Mouse (Mus musculus): ENCODE results near the gene Rab40c. TPM values are rescaled to one million over a fixed set of nuclear protein-coding genes. Genes with fewer than 3 reads are reported as not detected.

Gene Rab40c
- polyA plus RNA-seq, 1 experiment from 2014 or later = 15.8 TPM

DNA sequence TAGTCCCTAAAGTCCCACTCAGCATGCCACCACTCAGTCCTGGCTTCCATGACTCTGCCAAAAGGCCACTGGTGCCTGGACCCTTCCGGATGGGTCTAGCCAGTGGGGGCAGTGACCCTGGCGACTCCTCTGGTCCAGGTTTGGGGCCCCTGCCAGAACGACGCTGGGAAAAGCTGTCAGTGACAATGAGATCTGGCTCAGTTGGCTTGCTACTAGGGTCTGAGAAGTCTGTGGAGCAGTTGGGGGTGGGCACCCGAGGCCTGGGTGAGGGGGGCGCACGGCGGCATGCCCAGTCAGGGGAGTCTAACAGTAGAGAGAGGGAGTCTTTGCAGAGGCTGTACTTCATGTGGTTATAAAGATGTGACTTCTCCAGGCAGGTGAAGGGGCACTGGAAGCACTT, 28.5 kb upstream of the Rab40c start:
- 76% methylated on average over 8 of the region's 8 CpGs for WGBS

DNA sequence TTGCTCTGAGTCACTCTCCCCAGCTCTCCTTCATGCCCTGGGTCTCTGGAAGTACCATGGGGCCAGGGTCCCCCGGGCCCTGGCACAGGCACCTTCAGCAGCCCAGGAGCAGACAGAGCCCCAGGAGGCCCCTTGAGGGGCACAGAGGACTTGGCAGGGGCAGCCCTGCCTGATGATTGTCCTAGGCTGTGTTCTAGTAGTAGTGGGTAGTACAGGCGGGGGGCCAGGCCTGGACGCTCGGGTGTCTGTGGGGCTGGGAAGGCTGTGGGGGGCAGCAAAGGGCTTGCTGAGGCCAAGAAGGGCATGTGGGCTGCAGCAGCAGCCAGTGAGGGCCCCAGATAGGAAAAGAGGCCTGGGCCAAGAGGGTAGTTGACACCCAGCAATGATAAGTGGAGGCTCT, 28.0 kb upstream of the Rab40c start:
- Histone ChIP-seq H3K9ac (ENCODE audit: low read depth, low read length) (no peak overlapping the region), H3K27me3 (replicated peaks; ENCODE audit: control insufficient read depth, insufficient read depth, low read length) (peaks cover 28% of the 10 kb centered on the region), H3K27ac (ENCODE audit: low read depth, low read length) (no peak overlapping the region), H3K4me1 (replicated peaks; ENCODE audit: control insufficient read depth, insufficient read depth, low read length) (no peaks in the 10 kb centered on the region), H3K4me2 (replicated peaks; ENCODE audit: low read depth) (no peak overlapping the region), H3K4me3 (ENCODE audit: low read depth, low read length) (no peak overlapping the region), H3K9me3 (ENCODE audit: control insufficient read depth) (no peaks in the 10 kb centered on the region), H3K36me3 (ENCODE audit: control insufficient read depth, insufficient read depth) (no peaks in the 10 kb centered on the region; the same call in 1 of the 2 replicates)
- ATAC-seq = no peak
- 94% methylated on average over 4 of the region's 4 CpGs for WGBS
- TF ChIP-seq CTCF (IDR thresholded peaks at IDR 0.05; ENCODE audit: low read depth) = no peak

More for the DNA sequence above, 28.5 kb upstream of the Rab40c start:
- no peak for TF ChIP-seq CTCF (IDR thresholded peaks at IDR 0.05; ENCODE audit: low read depth)
- Histone ChIP-seq H3K9me3 (ENCODE audit: control insufficient read depth) (no peaks in the 10 kb centered on the region), H3K36me3 (ENCODE audit: control insufficient read depth, insufficient read depth) (no peaks in the 10 kb centered on the region; the same call in 1 of the 2 replicates), H3K9ac (ENCODE audit: low read depth, low read length) (no peak overlapping the region), H3K4me3 (ENCODE audit: low read depth, low read length) (no peak overlapping the region), H3K27me3 (replicated peaks; ENCODE audit: control insufficient read depth, insufficient read depth, low read length) (peaks cover 33% of the 10 kb centered on the region), H3K4me1 (replicated peaks; ENCODE audit: control insufficient read depth, insufficient read depth, low read length) (no peaks in the 10 kb centered on the region), H3K4me2 (replicated peaks; ENCODE audit: low read depth) (no peak overlapping the region), H3K27ac (ENCODE audit: low read depth, low read length) (no peak overlapping the region)
- ATAC-seq = no peak

DNA sequence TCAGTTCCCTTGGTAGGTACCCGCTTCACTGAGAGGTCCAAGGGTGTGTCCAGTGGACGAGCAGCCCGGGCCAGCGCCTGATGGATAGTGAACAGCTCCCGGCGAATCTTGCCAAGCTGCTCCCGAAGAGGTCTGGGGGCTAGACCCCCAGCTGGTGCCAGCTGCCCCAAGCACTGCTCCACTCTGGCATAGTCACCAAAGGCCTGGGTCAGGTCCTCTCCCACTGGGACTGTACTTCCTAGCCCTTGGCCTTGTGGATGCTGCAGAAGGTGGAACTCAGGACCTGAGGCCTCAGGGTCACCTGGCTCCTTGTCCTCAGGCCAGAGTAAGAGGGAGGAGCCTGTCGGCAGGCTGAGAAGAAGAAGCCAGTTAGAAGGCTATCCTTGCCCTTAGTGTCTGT, 27.4 kb upstream of the Rab40c start:
- Histone ChIP-seq H3K9ac (ENCODE audit: low read depth, low read length) (no peak overlapping the region), H3K27ac (ENCODE audit: low read depth, low read length) (no peak overlapping the region)
- 75% methylated on average over 8 of the region's 8 CpGs for WGBS

DNA sequence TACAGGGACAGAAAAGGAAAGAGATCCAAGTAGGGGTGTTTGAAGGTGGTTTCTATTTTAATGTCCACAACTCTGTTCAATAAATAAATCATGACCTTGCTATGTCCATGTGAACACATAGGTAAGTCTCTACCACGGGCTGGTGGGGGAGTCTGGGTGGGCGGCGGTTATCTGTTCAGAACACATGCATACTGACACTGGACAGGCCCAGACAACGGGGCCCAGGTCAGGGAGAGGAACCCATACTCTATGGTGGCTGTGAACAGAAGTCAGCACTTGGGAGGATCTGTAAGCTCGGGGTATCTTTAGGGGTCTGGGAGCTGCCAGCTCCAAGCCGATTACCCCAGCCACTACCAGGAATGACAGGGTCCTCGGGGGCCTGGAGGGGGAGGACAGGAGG, 26.8 kb upstream of the Rab40c start:
- no peak overlapping the region for H3K4me3 ChIP-seq (ENCODE audit: low read depth, low read length)
- peaks cover 16% of the 10 kb centered on the region for H3K27me3 ChIP-seq (replicated peaks; ENCODE audit: control insufficient read depth, insufficient read depth, low read length)
- no peaks in the 10 kb centered on the region for H3K9me3 ChIP-seq (ENCODE audit: control insufficient read depth)
- ATAC-seq = no peak
- 72% methylated on average over 7 of the region's 7 CpGs for WGBS
- TF ChIP-seq CTCF (IDR thresholded peaks at IDR 0.05; ENCODE audit: low read depth) = no peak
- H3K9ac ChIP-seq (ENCODE audit: low read depth, low read length) = no peak overlapping the region
- no peak overlapping the region for H3K27ac ChIP-seq (ENCODE audit: low read depth, low read length)
- no peak overlapping the region for H3K4me2 ChIP-seq (replicated peaks; ENCODE audit: low read depth)
- no peaks in the 10 kb centered on the region for H3K4me1 ChIP-seq (replicated peaks; ENCODE audit: control insufficient read depth, insufficient read depth, low read length)
- H3K36me3 ChIP-seq (ENCODE audit: control insufficient read depth, insufficient read depth) = no peaks in the 10 kb centered on the region; the same call in 1 of the 2 replicates

More for the DNA sequence above, 27.4 kb upstream of the Rab40c start:
- H3K4me2 ChIP-seq (replicated peaks; ENCODE audit: low read depth) = no peak overlapping the region
- H3K9me3 ChIP-seq (ENCODE audit: control insufficient read depth) = no peaks in the 10 kb centered on the region
- H3K4me1 ChIP-seq (replicated peaks; ENCODE audit: control insufficient read depth, insufficient read depth, low read length) = no peaks in the 10 kb centered on the region
- no peak for ATAC-seq
- peaks cover 21% of the 10 kb centered on the region for H3K27me3 ChIP-seq (replicated peaks; ENCODE audit: control insufficient read depth, insufficient read depth, low read length)
- H3K36me3 ChIP-seq (ENCODE audit: control insufficient read depth, insufficient read depth) = no peaks in the 10 kb centered on the region; the same call in 1 of the 2 replicates
- TF ChIP-seq CTCF (IDR thresholded peaks at IDR 0.05; ENCODE audit: low read depth) = no peak
- H3K4me3 ChIP-seq (ENCODE audit: low read depth, low read length) = no peak overlapping the region

DNA sequence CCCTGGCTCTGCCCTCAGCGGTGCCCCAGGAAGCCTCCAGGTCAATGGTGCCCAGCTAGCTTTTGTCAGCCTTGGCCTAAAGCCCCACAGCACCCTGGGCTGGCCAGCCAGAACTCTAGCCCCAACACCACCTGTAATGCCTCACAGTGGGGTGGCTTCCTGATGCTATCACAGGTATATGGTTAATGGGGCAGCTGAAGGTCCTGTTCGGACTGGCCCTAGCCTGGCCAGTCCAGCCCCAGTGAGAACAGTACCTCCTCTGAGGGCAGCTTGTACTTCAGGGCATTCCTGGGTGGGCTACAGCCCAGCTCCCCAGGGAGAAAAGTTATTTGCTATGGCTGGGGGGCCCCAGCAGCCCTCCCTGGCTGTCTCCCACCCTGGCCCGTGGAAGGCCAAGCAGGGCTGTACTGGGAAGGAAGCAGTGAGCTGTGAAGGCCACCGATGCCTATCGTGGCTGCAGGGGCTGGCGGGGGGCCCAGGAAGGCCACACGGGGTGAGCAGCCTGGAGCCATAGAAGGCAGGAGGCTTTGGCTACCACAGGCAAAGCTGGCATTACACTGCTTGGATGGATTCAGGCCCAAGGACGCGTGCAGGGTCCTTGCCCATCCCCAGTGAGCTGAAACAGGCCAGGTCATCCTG, 26.1 kb upstream of the Rab40c start:
- H3K27me3 ChIP-seq (replicated peaks; ENCODE audit: control insufficient read depth, insufficient read depth, low read length) = peaks cover 9% of the 10 kb centered on the region
- no peak for ATAC-seq
- no peak overlapping the region for H3K4me3 ChIP-seq (ENCODE audit: low read depth, low read length)
- no peaks in the 10 kb centered on the region; the same call in 1 of the 2 replicates for H3K4me1 ChIP-seq (replicated peaks; ENCODE audit: control insufficient read depth, insufficient read depth, low read length)
- no peak overlapping the region for H3K4me2 ChIP-seq (replicated peaks; ENCODE audit: low read depth)
- 78% methylated on average over 9 of the region's 9 CpGs for WGBS
- H3K36me3 ChIP-seq (ENCODE audit: control insufficient read depth, insufficient read depth) = no peaks in the 10 kb centered on the region; the same call in 1 of the 2 replicates
- H3K9me3 ChIP-seq (ENCODE audit: control insufficient read depth) = no peaks in the 10 kb centered on the region
- H3K9ac ChIP-seq (ENCODE audit: low read depth, low read length) = no peak overlapping the region
- no peak for TF ChIP-seq CTCF (IDR thresholded peaks at IDR 0.05; ENCODE audit: low read depth)
- no peak overlapping the region for H3K27ac ChIP-seq (ENCODE audit: low read depth, low read length)

DNA sequence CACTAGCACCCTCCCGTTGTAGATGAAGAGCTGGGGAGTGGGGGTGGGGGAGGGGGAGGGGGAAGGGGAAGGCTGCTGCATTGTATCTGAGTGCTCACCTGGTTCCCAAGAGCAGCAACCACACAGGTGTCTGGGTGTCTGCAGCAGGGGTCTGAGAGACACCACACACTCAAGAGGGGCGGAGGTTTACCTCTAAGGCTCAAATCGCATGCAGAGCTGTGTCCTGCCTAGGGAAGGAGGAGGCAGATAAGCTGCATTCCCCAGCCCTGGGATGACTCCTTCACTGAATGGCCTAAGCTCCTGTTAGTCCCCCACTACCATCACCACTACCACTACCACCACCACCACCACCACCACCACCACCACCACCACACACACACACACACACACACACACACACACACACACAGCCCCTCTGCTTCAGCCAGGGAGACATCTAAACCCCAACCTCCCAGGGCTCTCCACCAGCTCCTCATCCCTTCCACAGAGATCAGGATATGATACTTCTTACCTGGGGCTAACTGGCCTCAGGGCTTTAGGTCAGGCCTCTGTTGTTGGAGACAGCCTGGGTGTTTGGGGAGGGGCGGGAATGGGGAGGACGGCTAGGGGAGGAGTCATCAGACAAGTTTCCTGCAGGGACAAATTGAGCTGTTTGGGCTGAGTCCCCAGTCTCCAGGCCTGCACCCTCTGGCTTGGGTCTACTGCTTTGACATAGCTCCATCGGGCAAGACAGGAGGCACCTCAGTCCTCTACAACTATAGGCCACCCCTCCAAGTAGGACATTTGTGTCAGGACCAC, 25.0 kb upstream of the Rab40c start, which contains the start of the genes Pigq and Nhlrc4:
Gene Pigq, minus strand, starts transcription at position 571 of the 798 bp plus-strand sequence.
Gene Nhlrc4, minus strand, starts transcription at position 596 of the 798 bp plus-strand sequence.
- Histone ChIP-seq H3K9ac (ENCODE audit: low read depth, low read length) (no peak within 1 kb of the TSS), H3K36me3 (ENCODE audit: control insufficient read depth, insufficient read depth) (no peaks in the 10 kb centered on the region; the same call in 1 of the 2 replicates)
- WGBS = 50% methylated on average over 5 of the region's 6 CpGs

More for the DNA sequence above, 25.0 kb upstream of the Rab40c start, which contains the start of the genes Pigq and Nhlrc4:
- no peaks in the 10 kb centered on the region; the same call in 1 of the 2 replicates for H3K4me1 ChIP-seq (replicated peaks; ENCODE audit: control insufficient read depth, insufficient read depth, low read length)
- H3K4me2 ChIP-seq (replicated peaks; ENCODE audit: low read depth) = no peak within 1 kb of the TSS
- no peak for TF ChIP-seq CTCF (IDR thresholded peaks at IDR 0.05; ENCODE audit: low read depth)
- H3K4me3 ChIP-seq (ENCODE audit: low read depth, low read length) = no peak within 1 kb of the TSS
- no peaks in the 10 kb centered on the region for H3K9me3 ChIP-seq (ENCODE audit: control insufficient read depth)
- ATAC-seq = no peak
- no peaks in the 10 kb centered on the region for H3K27me3 ChIP-seq (replicated peaks; ENCODE audit: control insufficient read depth, insufficient read depth, low read length)
- no peak within 1 kb of the TSS for H3K27ac ChIP-seq (ENCODE audit: low read depth, low read length)
